Mouse (Mus musculus) lung, postnatal 0 days (tissue): ENCODE data around the gene Brdt.

ENCODE experiments used
- CTCF ChIP-seq: IDR thresholded peaks from 2 replicates; pipeline ENCODE4 v1.5.1; 2016; ENCODE audit warnings: antibody characterized with exemption, mild to moderate bottlenecking
- EP300 ChIP-seq: IDR thresholded peaks from 2 replicates; pipeline ENCODE4 v1.6.1; 2016; ENCODE audit warnings: antibody characterized with exemption, mild to moderate bottlenecking, control low read depth

- TF ChIP-seq CTCF (no peak), EP300 (no peak)
Measured at GRCm38 (mm10) chr5:107402436-107402835, 71.5 kb downstream of the Brdt start, which contains the start of gene Ephx4.
